Mouse (Mus musculus) CH12.LX (cell line): Measurements from ENCODE around the gene Prdm2. TPM values are rescaled to one million over a fixed set of nuclear protein-coding genes. Genes with fewer than 3 reads are reported as not detected.
A peak's percentile ranks its signal among the peaks of the same experiment; 100 is the strongest.

Experiments
- DNase-seq: peaks from one replicate; pipeline ENCODE4 v3.0.0-alpha.2; 2013; ENCODE audit errors: extremely low read depth
- H3K27ac ChIP-seq: 2 replicates; pipeline ENCODE4 v1.5.1; 2012; ENCODE audit warnings: low read depth, mild to moderate bottlenecking, control low read depth, moderate library complexity; ENCODE audit not compliant: insufficient read depth
- H3K27me3 ChIP-seq: replicated peaks from 2 replicates; pipeline ENCODE3; 2012; ENCODE audit warnings: inconsistent platforms
- H3K36me3 ChIP-seq, 2 experiments: replicated peaks in 1 of 2; 2 replicates each; pipeline versions ENCODE3 to v1.6.1; 2012; ENCODE audit warnings: inconsistent platforms in 1 of 2, low read length in 1 of 2, mild to moderate bottlenecking in 1 of 2, mixed read lengths in 1 of 2, moderate library complexity in 1 of 2; ENCODE audit not compliant: control insufficient read depth in 1 of 2, insufficient read depth in 1 of 2
- H3K4me1 ChIP-seq, 2 experiments: 2 replicates each; pipeline ENCODE4 v1.6.1; 2012; ENCODE audit warnings: inconsistent platforms in 1 of 2, moderate library complexity in 1 of 2; ENCODE audit not compliant: insufficient read depth in 2 of 2, control insufficient read depth in 1 of 2
- H3K4me2 ChIP-seq: 2 replicates; pipeline ENCODE4 v1.6.1; 2012; ENCODE audit warnings: low read depth, mild to moderate bottlenecking, control low read depth; ENCODE audit not compliant: poor library complexity, insufficient read depth, severe bottlenecking
- H3K4me3 ChIP-seq, 3 experiments: fragments of 150-350 bp in 1 of 3; sonication (generic) in 1 of 3; replicated peaks in 1 of 3; 2 replicates each; pipeline versions ENCODE3 to v1.5.1; 2011 to 2012; ENCODE audit warnings: low read depth in 2 of 3, low read length in 2 of 3, mild to moderate bottlenecking in 2 of 3, moderate library complexity in 2 of 3, control low read depth in 1 of 3, improper control_type of control experiment in 1 of 3, inconsistent platforms in 1 of 3, mixed read lengths in 1 of 3; ENCODE audit not compliant: poor library complexity in 1 of 3
- H3K79me2 ChIP-seq: replicated peaks from 2 replicates; pipeline ENCODE4 v1.6.1; 2012; ENCODE audit warnings: mild to moderate bottlenecking, moderate library complexity; ENCODE audit not compliant: control insufficient read depth, poor library complexity, insufficient read depth, severe bottlenecking; ENCODE audit errors: extremely low read depth
- H3K9ac ChIP-seq: 2 replicates; pipeline ENCODE4 v1.6.1; 2012; ENCODE audit warnings: low read depth, mild to moderate bottlenecking, control low read depth, moderate library complexity; ENCODE audit not compliant: insufficient read depth
- H3K9me3 ChIP-seq: replicated peaks from 2 replicates; pipeline ENCODE3; 2012; ENCODE audit warnings: low read length, inconsistent platforms, mixed read lengths
- BHLHE40 ChIP-seq: IDR thresholded peaks from 2 replicates; pipeline ENCODE4 v1.6.1; 2011; ENCODE audit warnings: mild to moderate bottlenecking, low read depth, low read length, improper control_type of control experiment
- GABPA ChIP-seq: IDR thresholded peaks from 2 replicates; pipeline ENCODE4 v1.6.1; 2012; ENCODE audit warnings: low read depth, low read length, improper control_type of control experiment, inconsistent platforms; ENCODE audit not compliant: insufficient replicate concordance
- JUND ChIP-seq: conservative IDR thresholded peaks from 2 replicates; pipeline ENCODE4 v1.6.1; 2011; ENCODE audit warnings: low read depth, low read length, improper control_type of control experiment
- MAX ChIP-seq: IDR thresholded peaks from 2 replicates; pipeline ENCODE4 v1.6.1; 2011; ENCODE audit warnings: low read length, improper control_type of control experiment
- MAZ ChIP-seq: IDR thresholded peaks from 2 replicates; pipeline ENCODE4 v1.6.1; 2012; ENCODE audit warnings: low read depth, mild to moderate bottlenecking, inconsistent platforms, low read length, improper control_type of control experiment, moderate library complexity
- UBTF ChIP-seq: IDR thresholded peaks from 2 replicates; pipeline ENCODE4 v1.6.1; 2012; ENCODE audit warnings: low read depth, mild to moderate bottlenecking, inconsistent platforms, low read length, improper control_type of control experiment, moderate library complexity
- ZC3H11A ChIP-seq: IDR thresholded peaks from 2 replicates; pipeline ENCODE4 v1.6.1; 2012; ENCODE audit warnings: low read depth, mild to moderate bottlenecking, inconsistent platforms, low read length, improper control_type of control experiment
- ZMIZ1 ChIP-seq: IDR thresholded peaks from 2 replicates; pipeline ENCODE4 v1.6.1; 2012; ENCODE audit warnings: low read depth, mild to moderate bottlenecking, inconsistent platforms, low read length, improper control_type of control experiment
- ZNF384 ChIP-seq: IDR thresholded peaks from 2 replicates; pipeline ENCODE4 v1.6.1; 2012; ENCODE audit warnings: low read depth, low read length, improper control_type of control experiment, inconsistent platforms
- dilution Hi-C: fragments of 300-500 bp; cut with MboI; formaldehyde crosslinking; loops from 2 replicates; pipeline ENCODE4 v1.14.3; 2020; ENCODE audit warnings: low sequenced_read_pairs; ENCODE audit not compliant: extremely low pct_unique_long_range_greater_than_20kb, extremely low pct_ligation_motif_present
- in situ Hi-C: fragments of 300-500 bp; cut with MboI; formaldehyde crosslinking; loops from 3 replicates; pipeline ENCODE4 v1.14.3; 2019; ENCODE audit warnings: low sequenced_read_pairs, low pct_ligation_motif_present, low pct_unique_long_range_greater_than_20kb, mixed read lengths
- polyA plus RNA-seq: library from polyadenylated mRNA; unstranded; fragments of >175 nt; gene quantifications from 2 replicates; pipeline ENCODE4 v1.2.1, GENCODE M21; 2012; ENCODE audit warnings: low read depth; ENCODE audit not compliant: insufficient read length
- total RNA-seq, 2 experiments: library from RNA; depleted of rRNA; stranded (reverse); fragments of 300-350 nt in 1 of 2; fragments of >200 nt in 1 of 2; gene quantifications; 2 replicates each; pipeline ENCODE4 v1.2.3; 2012 to 2014

The Prdm2 gene
- total and polyA plus RNA-seq, 3 experiments, result 3.8 to 16.1 (median 7.1) TPM

- TF ChIP-seq JUND, result no peak
- TF ChIP-seq GABPA, result no peak
- no peak for TF ChIP-seq ZMIZ1
- H3K4me1 ChIP-seq, result 0 out of 4 replicates have a peak, but pooled peaks cover 0 to 5% of the 10 kb centered on the region in 2 experiments
- H3K4me2 ChIP-seq, result no peak overlapping the region
- no peaks in the 10 kb centered on the region for H3K9me3 ChIP-seq
- no peaks in the 10 kb centered on the region for H3K79me2 ChIP-seq
- in situ Hi-C loops (loop anchor here (25.0 kb wide), 1 partner anchor 1064 kb away; no protein-coding TSS in a partner anchor), dilution Hi-C loops (no loop called here)
- H3K27ac ChIP-seq, result no peak overlapping the region
- H3K4me3 ChIP-seq, result no peak overlapping the region
- H3K36me3 ChIP-seq, result no peaks in the 10 kb centered on the region
- no peak overlapping the region for H3K9ac ChIP-seq
- DNase-seq, result no peak
- no peaks in the 10 kb centered on the region for H3K27me3 ChIP-seq
Measured at GRCm38 (mm10) chr4:143225886-143226285, 13.1 kb upstream of the Prdm2 start.

GRCm38 (mm10) chr4:143219316-143219751 is 6.5 kb upstream of the Prdm2 start:
- in situ Hi-C loops, result no loop called here

GRCm38 (mm10) chr4:143218858-143219257 is 6.1 kb upstream of the Prdm2 start:
- H3K4me3 ChIP-seq, result no peak overlapping the region
- in situ Hi-C loops, result no loop called here
- no peak overlapping the region for H3K27ac ChIP-seq
- H3K4me1 ChIP-seq, result peaks cover 4 to 10% of the 10 kb centered on the region in 2 experiments
- TF ChIP-seq UBTF, result no peak
- no peak for TF ChIP-seq ZMIZ1
- TF ChIP-seq ZNF384, result no peak
- no peak for TF ChIP-seq MAZ
- TF ChIP-seq BHLHE40, result no peak
- H3K27me3 ChIP-seq, result no peaks in the 10 kb centered on the region
- no peak for DNase-seq
- dilution Hi-C loops, result no loop called here
- no peak overlapping the region for H3K9ac ChIP-seq
- no peaks in the 10 kb centered on the region for H3K9me3 ChIP-seq
- no peaks in the 10 kb centered on the region for H3K36me3 ChIP-seq
- H3K79me2 ChIP-seq, result no peaks in the 10 kb centered on the region
- H3K4me2 ChIP-seq, result no peak overlapping the region

More at GRCm38 (mm10) chr4:143219316-143219751, 6.5 kb upstream of the Prdm2 start:
- no peak overlapping the region for H3K4me2 ChIP-seq
- no peaks in the 10 kb centered on the region for H3K36me3 ChIP-seq
- H3K4me1 ChIP-seq, result peaks cover 4 to 7% of the 10 kb centered on the region in 2 experiments
- TF ChIP-seq BHLHE40 (peak; percentile 22; the same call in 1 of the 2 replicates), MAX (no peak), ZC3H11A (no peak)
- no peak overlapping the region for H3K9ac ChIP-seq
- no peaks in the 10 kb centered on the region for H3K9me3 ChIP-seq
- no peak for DNase-seq
- dilution Hi-C loops, result no loop called here
- H3K27me3 ChIP-seq, result no peaks in the 10 kb centered on the region
- no peak overlapping the region for H3K27ac ChIP-seq
- H3K79me2 ChIP-seq, result no peaks in the 10 kb centered on the region
- H3K4me3 ChIP-seq, result no peak overlapping the region
